Comparison of ENCODE assay signal across 8 mouse cellular contexts in genomic region chr9:118920798-118921515, GRCm38 (mm10). TPM values are rescaled to one million over a fixed set of nuclear protein-coding genes. Genes with fewer than 3 reads are reported as not detected.
DNase-seq lines count a peak whose midpoint lies in the region; ATAC-seq and TF ChIP-seq lines count a peak whose summit lies in the region.

No protein-coding gene starts in this region.

- TF ChIP-seq POLR2A in brain, embryonic 14.5 days (IDR thresholded peaks at IDR 0.05; ENCODE audit: borderline replicate concordance, extremely low read depth, insufficient read depth, insufficient read length, poor library complexity, severe bottlenecking): no peak

- H3K4me2 ChIP-seq in forebrain, embryonic 11.5 days (ENCODE audit: low read depth, low read length, severe bottlenecking): no peak overlapping the region
- H3K4me2 ChIP-seq in forebrain, embryonic 16.5 days (ENCODE audit: low read length): no peak overlapping the region
- H3K4me2 ChIP-seq in neural tube, embryonic 11.5 days (ENCODE audit: low read depth): no peak overlapping the region

- no peak overlapping the region for H3K27ac ChIP-seq in forebrain, embryonic 11.5 days (ENCODE audit: low read depth, low read length)
- no peak overlapping the region for H3K27ac ChIP-seq in forebrain, embryonic 16.5 days (ENCODE audit: low read length)
- no peak overlapping the region for H3K27ac ChIP-seq in neural tube, embryonic 11.5 days (ENCODE audit: low read depth, low read length)

- H3K4me1 ChIP-seq in forebrain, embryonic 11.5 days (replicated peaks; ENCODE audit: control insufficient read depth, insufficient read depth, low read length): 0 out of 2 replicates have a peak, but pooled peaks cover 6% of the 10 kb centered on the region
- H3K4me1 ChIP-seq in forebrain, embryonic 16.5 days (replicated peaks; ENCODE audit: control insufficient read depth, insufficient read depth, low read length): peaks cover 12% of the 10 kb centered on the region
- peaks cover 8% of the 10 kb centered on the region; the same call in 1 of the 2 replicates for H3K4me1 ChIP-seq in neural tube, embryonic 11.5 days (ENCODE audit: control insufficient read depth, insufficient read depth, low read length)

- H3K9ac ChIP-seq in forebrain, embryonic 11.5 days (ENCODE audit: low read length): no peak overlapping the region
- no peak overlapping the region for H3K9ac ChIP-seq in forebrain, embryonic 16.5 days (replicated peaks; ENCODE audit: low read depth, low read length)
- H3K9ac ChIP-seq in neural tube, embryonic 11.5 days (ENCODE audit: low read length): no peak overlapping the region

- H3K4me3 ChIP-seq in forebrain, embryonic 11.5 days (ENCODE audit: low read depth, low read length): no peak overlapping the region
- H3K4me3 ChIP-seq in forebrain, embryonic 16.5 days (replicated peaks; ENCODE audit: low read length): no peak overlapping the region
- H3K4me3 ChIP-seq in neural tube, embryonic 11.5 days (ENCODE audit: low read depth, low read length): no peak overlapping the region

- no peaks in the 10 kb centered on the region for H3K9me3 ChIP-seq in forebrain, embryonic 11.5 days (ENCODE audit: control insufficient read depth, low read length)
- no peaks in the 10 kb centered on the region for H3K9me3 ChIP-seq in forebrain, embryonic 16.5 days (ENCODE audit: control insufficient read depth, low read length)
- no peaks in the 10 kb centered on the region for H3K9me3 ChIP-seq in neural tube, embryonic 11.5 days (ENCODE audit: control insufficient read depth, low read length)

- 0 out of 2 replicates have a peak, but pooled peaks have one; percentile 14 for ATAC-seq in forebrain, embryonic 11.5 days (replicated peaks; ENCODE audit: low FRiP score)
- no peak; the same call in 1 of the 2 replicates for ATAC-seq in forebrain, embryonic 16.5 days
- ATAC-seq in neural tube, embryonic 11.5 days (ENCODE audit: insufficient read depth, low FRiP score, low TSS enrichment): peak; percentile 17; the same call in 1 of the 2 replicates

- WGBS in forebrain, embryonic 11.5 days: 58% methylated on average over 12 of the region's 12 CpGs
- 43% methylated on average over 12 of the region's 12 CpGs for WGBS in forebrain, embryonic 16.5 days
- 54% methylated on average over 12 of the region's 12 CpGs for WGBS in neural tube, embryonic 11.5 days

- peak; percentile 93 for TF ChIP-seq CTCF in brain, embryonic 14.5 days (IDR thresholded peaks at IDR 0.05; ENCODE audit: borderline replicate concordance, extremely low read depth, insufficient read depth, insufficient read length)

- H3K36me3 ChIP-seq in forebrain, embryonic 11.5 days (ENCODE audit: control insufficient read depth, insufficient read depth, low read length): no peaks in the 10 kb centered on the region
- H3K36me3 ChIP-seq in forebrain, embryonic 16.5 days (ENCODE audit: control insufficient read depth, insufficient read depth): no peaks in the 10 kb centered on the region
- no peaks in the 10 kb centered on the region for H3K36me3 ChIP-seq in neural tube, embryonic 11.5 days (ENCODE audit: control insufficient read depth, insufficient read depth, low read length)

- intact Hi-C loops in left cerebral cortex, postnatal 4 days (cut with DNase I): loop anchor here (2.0 to 10.0 kb wide), 3 partner anchors 114 to 416 kb away; partner anchors contain the start of gene Acaa1a

- H3K27me3 ChIP-seq in forebrain, embryonic 11.5 days (ENCODE audit: control insufficient read depth, insufficient read depth, low read length): no peaks in the 10 kb centered on the region
- no peaks in the 10 kb centered on the region for H3K27me3 ChIP-seq in forebrain, embryonic 16.5 days (replicated peaks; ENCODE audit: control insufficient read depth, insufficient read depth, low read length)
- no peaks in the 10 kb centered on the region for H3K27me3 ChIP-seq in neural tube, embryonic 11.5 days (ENCODE audit: control insufficient read depth, insufficient read depth, low read length)

- peak; percentile 90 for DNase-seq in forebrain, embryonic 11.5 days (ENCODE audit: low spot score)
- peak; percentile 85 for DNase-seq in brain, embryonic 14.5 days (ENCODE audit: low read depth)
- DNase-seq in frontal cortex, adult 2 months (ENCODE audit: extremely low spot score in 1 of 2, low spot score in 1 of 2): peak; percentile 60 to 86
- peak; percentile 88 for DNase-seq in kidney, adult 18-20 months
- peak; percentile 85 for DNase-seq in left cerebral cortex, postnatal 4 days
- peak; percentile 86 for DNase-seq in neural tube, embryonic 11.5 days (ENCODE audit: low spot score)
- DNase-seq in testis, postnatal 10 days (ENCODE audit: low spot score): peak; percentile 93

RNA-seq across cellular contexts. Expression of gene Ctdspl, which starts 5.3 kb away (rescaled TPM):
- polyA plus RNA-seq in forebrain, embryonic 11.5 days (2014; fragmentation: Nextera tagmentation; extraction: Ambion mirVana): 9.0 and 9.1 TPM in 2 replicates
- 7.2 and 8.8 TPM in 2 replicates for polyA plus RNA-seq in forebrain, embryonic 16.5 days (2015; fragmentation: Nextera tagmentation; extraction: Ambion mirVana)
- polyA plus RNA-seq in brain, embryonic 14.5 days (2012; rRNA removed): 13.8 and 16.0 TPM in 2 replicates
- polyA plus RNA-seq in frontal cortex, adult 2 months (2012; rRNA removed): 30.1 and 33.7 TPM in 2 replicates
- total RNA-seq in left cerebral cortex, postnatal 4 days (2021): 10 to 100 TPM; 18.3 to 19.6 TPM
- polyA plus RNA-seq in neural tube, embryonic 11.5 days (2014; fragmentation: Nextera tagmentation; extraction: Ambion mirVana): 8.0 and 8.6 TPM in 2 replicates
